7 mouse cellular contexts compared by ENCODE assay signal in genomic region chrX:38180656-38181607, GRCm38 (mm10). TPM values are rescaled to one million over a fixed set of nuclear protein-coding genes. Genes with fewer than 3 reads are reported as not detected.
A peak's percentile ranks its signal among the peaks of the same experiment; 100 is the strongest.
DNase-seq lines count a peak whose midpoint lies in the region; ATAC-seq lines count a peak whose summit lies in the region.

No protein-coding gene starts in this region.

- peaks cover 3% of the 10 kb centered on the region for H3K9me3 ChIP-seq in forebrain, embryonic 10.5 days
- H3K9me3 ChIP-seq in hindbrain, embryonic 15.5 days: no peaks in the 10 kb centered on the region

- no peaks in the 10 kb centered on the region for H3K36me3 ChIP-seq in forebrain, embryonic 10.5 days (replicated peaks)
- no peaks in the 10 kb centered on the region for H3K36me3 ChIP-seq in hindbrain, embryonic 15.5 days

- peak overlapping the region; percentile 51 for H3K4me3 ChIP-seq in forebrain, embryonic 10.5 days
- peak overlapping the region; percentile 44 for H3K4me3 ChIP-seq in hindbrain, embryonic 15.5 days

- peak; percentile 8 for DNase-seq in Muller cell, postnatal 12 days (ENCODE audit: inconsistent ontology term)
- DNase-seq in adrenal gland, postnatal 36 days: peak; percentile 29 to 37
- peak; percentile 30 for DNase-seq in forebrain, embryonic 10.5 days (ENCODE audit: extremely low spot score, low spot score)
- DNase-seq in lung, postnatal 10 days: peak; percentile 3
- DNase-seq in retina, postnatal 1 day: peak; percentile 34
- DNase-seq in MN1 (ENCODE audit: low spot score): no peak

- peak; percentile 80 for ATAC-seq in hindbrain, embryonic 15.5 days (ENCODE audit: low FRiP score, low read depth)

- H3K4me2 ChIP-seq in hindbrain, embryonic 15.5 days: peak overlapping the region; percentile 79

- H3K27me3 ChIP-seq in forebrain, embryonic 10.5 days (ENCODE audit: poor library complexity, severe bottlenecking): no peaks in the 10 kb centered on the region
- H3K27me3 ChIP-seq in hindbrain, embryonic 15.5 days: no peaks in the 10 kb centered on the region

- H3K9ac ChIP-seq in hindbrain, embryonic 15.5 days: peak overlapping the region; percentile 22

- H3K4me1 ChIP-seq in forebrain, embryonic 10.5 days: peaks cover 6% of the 10 kb centered on the region; the same call in 1 of the 2 replicates
- no peaks in the 10 kb centered on the region for H3K4me1 ChIP-seq in hindbrain, embryonic 15.5 days (replicated peaks)

- 26% methylated on average over 38 of the region's 38 CpGs for WGBS in forebrain, embryonic 10.5 days
- 23% methylated on average over 38 of the region's 38 CpGs for WGBS in hindbrain, embryonic 15.5 days

- peak overlapping the region; percentile 48 for H3K27ac ChIP-seq in forebrain, embryonic 10.5 days
- H3K27ac ChIP-seq in hindbrain, embryonic 15.5 days (replicated peaks): no peak overlapping the region

RNA-seq across cellular contexts. Expression of gene Zbtb33, which starts 8.7 kb away (rescaled TPM):
- 10 to 100 TPM; 30.4 to 34.2 TPM for total RNA-seq in adrenal gland, postnatal 36 days (2021)
- 3.7 and 3.8 TPM in 2 replicates for polyA plus RNA-seq in forebrain, embryonic 10.5 days (2016; fragmentation: Nextera tagmentation; extraction: Ambion mirVana)
- polyA plus RNA-seq in hindbrain, embryonic 15.5 days (2015; fragmentation: Nextera tagmentation; extraction: Ambion mirVana): 4.0 and 4.7 TPM in 2 replicates

RNA-seq across cellular contexts. Expression of gene Rhox13, which starts 59.9 kb away (rescaled TPM):
- total RNA-seq in adrenal gland, postnatal 36 days (2021): not detected
- not detected in 2 replicates for polyA plus RNA-seq in forebrain, embryonic 10.5 days (2016; fragmentation: Nextera tagmentation; extraction: Ambion mirVana)
- not detected in 2 replicates for polyA plus RNA-seq in hindbrain, embryonic 15.5 days (2015; fragmentation: Nextera tagmentation; extraction: Ambion mirVana)
